Mouse (Mus musculus) NIH3T3 (cell line): ENCODE results near the gene Trip11.
"Not testable (repeated sequence)": the region's sequence is repeated elsewhere in the genome, so short reads cannot be mapped to it uniquely, and the experiment has no call there.

ENCODE experiments used
- DNase-seq: peaks from one replicate; pipeline ENCODE4 v3.0.0-alpha.2; 2012; ENCODE audit warnings: low read depth

Trip11 gene

GRCm38 (mm10) chr12:101912626-101913490 is at the start of gene Trip11:
Gene Trip11 (minus strand): TSS chr12:101913267.
- peak; percentile 95 for DNase-seq

DNA sequence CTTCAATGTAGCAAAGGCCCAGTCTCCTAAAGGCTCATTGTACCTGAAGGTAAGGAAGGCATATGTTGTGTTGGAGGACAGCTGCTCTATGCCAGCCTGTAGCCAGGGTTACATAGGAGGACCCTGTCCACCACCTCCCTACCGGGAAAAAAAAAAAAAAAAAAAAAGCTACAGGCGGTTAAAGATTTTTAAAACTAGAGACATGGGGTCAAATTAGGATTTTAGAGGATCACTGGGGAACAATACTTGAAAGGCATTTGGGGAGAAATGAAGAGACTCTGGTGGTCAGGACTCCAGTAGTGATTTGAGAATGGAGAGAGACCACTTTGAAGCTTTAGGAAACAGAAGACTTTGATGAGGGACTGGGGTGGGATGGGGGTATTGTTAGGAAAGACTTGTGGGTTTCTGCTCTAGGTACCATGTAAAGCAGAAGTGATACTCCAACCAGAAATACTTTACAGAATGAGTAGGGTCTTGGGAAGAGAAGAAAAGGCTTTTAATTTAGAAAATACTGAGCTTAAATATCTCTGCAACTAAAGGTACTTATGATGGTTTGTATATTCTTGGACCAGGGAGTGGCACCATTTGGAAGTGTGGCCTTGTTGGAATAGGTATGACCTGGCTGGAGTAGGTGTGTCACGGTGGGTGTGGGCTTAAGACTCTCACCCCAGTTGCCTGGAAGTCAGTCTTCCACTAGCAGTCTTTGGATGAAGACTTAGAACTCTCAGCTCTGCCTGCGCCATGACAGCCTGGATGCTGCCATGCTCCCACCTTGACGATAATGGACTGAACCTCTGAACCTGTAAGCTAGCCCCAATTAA is 46.1 kb upstream of the Trip11 start:
- DNase-seq = not testable (repeated sequence)

- no peak for DNase-seq
These were observed 45.5 kb upstream of the Trip11 start for GRCm38 (mm10) chr12:101958556-101958955.

DNA sequence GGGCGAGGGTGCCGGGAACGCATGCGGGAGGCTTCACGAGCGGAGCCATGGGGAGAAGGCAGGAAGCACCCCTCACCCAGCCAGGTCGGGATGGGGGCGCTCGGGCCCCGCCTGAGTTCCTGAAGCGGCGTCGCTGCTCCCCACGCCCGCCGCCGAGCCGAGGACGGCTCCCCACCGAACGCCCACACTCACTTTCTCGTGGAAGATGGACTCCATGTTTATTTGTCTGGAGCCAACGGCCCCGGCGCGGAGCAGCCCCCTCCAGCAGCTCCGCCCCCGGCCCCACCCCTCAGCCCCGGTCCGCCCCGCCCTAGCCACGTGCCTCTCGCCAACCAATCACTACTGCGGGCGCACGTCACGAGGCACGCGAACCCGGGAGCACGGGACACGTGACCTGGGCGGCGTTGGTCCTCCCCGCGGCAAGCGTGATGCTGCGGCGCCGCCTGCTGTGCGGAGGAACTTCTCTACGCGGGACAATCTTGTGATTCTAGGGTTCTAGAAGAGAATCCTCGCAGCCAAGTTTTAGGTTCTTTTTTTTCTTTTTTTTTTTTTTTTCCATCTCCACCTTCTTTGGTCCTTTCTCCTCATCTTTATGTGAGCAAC is 45.0 kb upstream of the Trip11 start, which contains the start of gene Atxn3:
Atxn3 (minus strand) TSS at position 305 of the 603 bp plus-strand sequence.
- DNase-seq = peak; percentile 98

- DNase-seq = peak; percentile 45
These were observed 44.2 kb upstream of the Trip11 start for GRCm38 (mm10) chr12:101957079-101957941.

DNA sequence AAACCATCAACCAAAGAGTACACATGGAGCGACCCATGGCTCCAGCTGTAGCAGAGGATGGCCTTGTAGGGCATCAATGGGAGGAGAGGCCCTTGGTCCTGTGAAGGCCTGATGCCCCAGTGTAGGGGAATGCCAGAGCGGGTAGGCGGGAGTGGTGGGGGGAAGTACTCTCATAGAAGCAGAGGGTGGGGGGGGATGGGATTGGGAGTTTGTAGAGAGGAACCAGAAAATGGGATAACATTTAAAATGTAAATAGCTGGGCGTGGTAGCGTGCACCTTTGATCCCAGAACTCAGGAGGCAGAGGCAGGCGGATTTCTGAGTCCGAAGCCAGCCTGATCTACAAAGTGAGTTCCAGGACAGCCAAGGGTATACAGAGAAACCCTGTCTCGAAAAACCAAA is 42.8 kb upstream of the Trip11 start:
- DNase-seq = not testable (repeated sequence)

DNA sequence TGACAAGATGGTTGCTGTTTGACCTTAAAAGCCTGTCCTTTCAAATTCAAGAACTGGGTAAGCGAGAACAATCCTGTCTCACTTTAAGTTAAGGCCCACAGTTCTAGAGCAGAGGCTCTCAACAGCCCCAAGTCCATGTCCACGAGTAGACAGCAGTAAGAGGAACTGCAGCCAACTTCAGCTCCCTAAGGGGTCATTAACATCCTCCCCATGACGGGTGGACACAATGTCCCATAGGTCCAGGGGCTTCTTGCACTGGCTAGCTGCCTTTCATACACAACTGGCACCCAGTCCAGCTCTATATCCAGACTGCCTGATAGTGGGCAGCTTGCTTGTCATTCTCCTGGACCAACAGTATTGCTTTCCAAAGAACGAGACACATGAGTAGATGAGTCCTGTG is 35.7 kb upstream of the Trip11 start:
- no peak for DNase-seq

DNA sequence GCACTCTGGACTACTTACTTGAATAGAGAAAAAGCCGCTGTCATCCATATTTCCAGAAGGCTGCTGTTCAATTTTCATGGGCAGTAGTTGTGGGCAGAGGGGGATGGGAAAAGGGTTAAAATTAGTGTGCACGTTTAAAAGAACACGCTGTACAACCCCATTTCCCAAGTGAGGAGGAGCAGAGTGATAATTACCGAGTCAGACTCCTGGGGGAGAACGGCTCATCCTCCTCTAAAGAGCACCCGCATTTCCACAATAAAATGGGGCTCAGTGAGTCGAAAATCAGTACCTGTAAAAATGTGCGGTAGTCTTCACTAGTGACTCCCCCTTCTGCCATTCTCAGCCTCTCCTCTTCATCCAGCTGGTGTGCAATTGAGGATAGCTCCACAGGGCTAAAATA is 34.9 kb upstream of the Trip11 start:
- DNase-seq = no peak

- no peak for DNase-seq
These were observed 24.5 kb upstream of the Trip11 start for GRCm38 (mm10) chr12:101937572-101937971.

GRCm38 (mm10) chr12:101935223-101935622 is 22.2 kb upstream of the Trip11 start:
- DNase-seq = no peak

DNA sequence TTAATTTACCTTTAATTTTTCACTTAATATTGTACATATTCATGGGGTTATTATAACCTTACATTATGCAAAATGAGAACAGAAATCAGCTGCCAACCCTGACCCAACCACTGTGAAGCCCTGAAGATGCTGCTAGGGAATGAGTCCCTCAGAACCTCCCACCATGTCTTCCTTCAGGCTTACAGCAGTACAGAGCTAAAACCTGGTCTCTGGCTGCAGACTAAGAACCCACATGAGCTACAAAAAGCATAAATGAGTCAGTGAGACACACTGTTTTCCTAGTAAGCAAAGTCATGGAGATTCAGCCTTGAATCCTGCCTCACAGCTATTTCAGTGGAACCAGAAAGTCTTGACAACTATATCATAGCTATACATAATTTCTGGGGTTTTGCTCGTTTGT is 15.4 kb upstream of the Trip11 start:
- no peak for DNase-seq

- no peak for DNase-seq
These were observed 9.2 kb upstream of the Trip11 start for GRCm38 (mm10) chr12:101922313-101922712.

- DNase-seq = no peak
These were observed 6.8 kb upstream of the Trip11 start for GRCm38 (mm10) chr12:101919847-101920246.

- DNase-seq = no peak
These were observed 4.1 kb upstream of the Trip11 start for GRCm38 (mm10) chr12:101917165-101917564.

- DNase-seq = no peak
These were observed 1.7 kb downstream of the Trip11 start for GRCm38 (mm10) chr12:101911346-101911745.

- no peak for DNase-seq
These were observed 2.7 kb downstream of the Trip11 start for GRCm38 (mm10) chr12:101910360-101910759.

DNA sequence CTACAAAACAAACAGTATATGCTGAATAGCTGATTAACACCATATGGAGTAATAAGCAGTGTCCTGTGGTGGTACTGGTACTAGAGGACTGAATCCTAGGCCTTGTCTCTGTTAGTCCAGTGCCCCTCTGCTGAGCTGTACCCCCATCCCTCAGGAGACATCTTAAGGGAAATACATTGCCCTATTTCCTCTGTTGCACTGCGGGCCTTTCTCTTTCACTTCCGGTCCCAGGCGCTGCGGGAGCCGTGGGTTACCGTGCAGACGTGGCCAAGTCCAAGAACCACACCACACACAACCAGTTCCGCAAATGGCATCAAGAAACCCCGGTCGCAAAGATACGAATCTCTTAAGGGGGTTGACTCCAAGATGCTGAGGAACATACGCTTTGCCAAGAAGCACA is 7.2 kb downstream of the Trip11 start:
- no peak for DNase-seq

DNA sequence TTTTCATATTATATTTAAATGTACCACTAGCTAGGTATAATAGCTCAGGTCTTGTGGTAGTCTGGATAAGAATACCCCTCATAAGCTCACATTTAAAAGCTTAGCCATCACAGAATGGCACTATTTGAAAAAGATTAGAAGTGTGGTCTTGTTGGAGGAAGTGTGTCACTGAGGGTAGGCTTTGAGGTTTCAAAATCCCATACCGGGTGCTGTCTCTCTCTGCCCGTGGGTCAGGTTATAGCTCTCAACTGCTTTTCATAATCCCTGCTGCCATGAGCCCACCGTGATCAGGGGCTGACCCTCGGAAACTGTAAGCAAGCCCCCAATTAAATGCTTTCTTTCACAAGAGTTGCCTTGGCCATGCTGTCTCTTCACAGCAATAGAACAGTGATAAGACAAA is 8.2 kb downstream of the Trip11 start:
- no peak for DNase-seq

- no peak for DNase-seq
These were observed 8.9 kb downstream of the Trip11 start for GRCm38 (mm10) chr12:101904170-101904569.

- DNase-seq = no peak
These were observed 13.3 kb downstream of the Trip11 start for GRCm38 (mm10) chr12:101899671-101900245.

DNA sequence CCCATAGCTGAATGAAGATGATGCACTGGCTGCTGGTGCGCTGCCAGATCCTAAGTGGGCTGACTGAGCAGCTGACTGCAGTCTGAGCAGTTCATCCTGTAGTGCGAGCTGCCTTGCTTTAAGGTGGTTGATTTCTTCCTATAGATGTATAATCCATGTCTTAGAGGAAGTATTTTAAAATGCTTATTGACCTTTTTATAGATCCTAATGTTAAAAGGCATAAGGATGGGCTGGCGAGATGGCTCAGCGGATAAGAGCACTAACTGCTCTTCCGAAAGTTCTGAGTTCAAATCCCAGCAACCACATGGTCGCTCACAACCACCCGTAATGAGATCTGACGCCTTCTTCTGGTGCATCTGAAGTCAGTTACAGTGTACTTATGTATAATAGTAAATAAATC is 14.1 kb downstream of the Trip11 start:
- no peak for DNase-seq
